Mouse (Mus musculus): ENCODE results near the gene Ntsr2. TPM values are rescaled to one million over a fixed set of nuclear protein-coding genes. Genes with fewer than 3 reads are reported as not detected.
"Not testable (repeated sequence)": the region's sequence is repeated elsewhere in the genome, so short reads cannot be mapped to it uniquely, and the experiment has no call there.

The Ntsr2 gene
- polyA plus RNA-seq, 1 experiment from 2014 or later = 3.8 TPM

GRCm38 (mm10) chr12:16656906-16657875, 4.0 kb downstream of the Ntsr2 start:
- 73% methylated on average over 5 of the region's 5 CpGs for WGBS
- no peaks in the 10 kb centered on the region for H3K9me3 ChIP-seq
- no peak overlapping the region for H3K9ac ChIP-seq
- peaks cover 32% of the 10 kb centered on the region for H3K27me3 ChIP-seq
- H3K4me3 ChIP-seq = no peak overlapping the region
- no peak for ATAC-seq (ENCODE audit: low FRiP score, low read depth)
- no peak overlapping the region for H3K4me2 ChIP-seq
- no peaks in the 10 kb centered on the region for H3K36me3 ChIP-seq
- peaks cover 9% of the 10 kb centered on the region for H3K4me1 ChIP-seq (replicated peaks)
- H3K27ac ChIP-seq (replicated peaks) = no peak overlapping the region

- Histone ChIP-seq H3K36me3 (no peaks in the 10 kb centered on the region), H3K4me1 (replicated peaks) (0 out of 2 replicates have a peak, but pooled peaks cover 5% of the 10 kb centered on the region), H3K9ac (no peak overlapping the region), H3K4me3 (no peak overlapping the region), H3K27ac (replicated peaks) (no peak overlapping the region), H3K9me3 (no peaks in the 10 kb centered on the region), H3K27me3 (no peaks in the 10 kb centered on the region), H3K4me2 (no peak overlapping the region)
- 80% methylated on average over 10 of the region's 10 CpGs for WGBS
- no peak for ATAC-seq (ENCODE audit: low FRiP score, low read depth)
Measured at GRCm38 (mm10) chr12:16661459-16661858, 8.3 kb downstream of the Ntsr2 start.

GRCm38 (mm10) chr12:16661936-16662335, 8.8 kb downstream of the Ntsr2 start:
- Histone ChIP-seq H3K27ac (replicated peaks) (no peak overlapping the region), H3K4me3 (no peak overlapping the region), H3K27me3 (no peaks in the 10 kb centered on the region), H3K9me3 (no peaks in the 10 kb centered on the region), H3K9ac (no peak overlapping the region), H3K4me2 (no peak overlapping the region), H3K36me3 (no peaks in the 10 kb centered on the region), H3K4me1 (replicated peaks) (0 out of 2 replicates have a peak, but pooled peaks cover 5% of the 10 kb centered on the region)
- ATAC-seq (ENCODE audit: low FRiP score, low read depth) = no peak
- WGBS = 87% methylated on average over 2 of the region's 2 CpGs

- H3K9ac ChIP-seq = no peak overlapping the region
- H3K4me1 ChIP-seq (replicated peaks) = 0 out of 2 replicates have a peak, but pooled peaks cover 5% of the 10 kb centered on the region
- H3K27me3 ChIP-seq = no peaks in the 10 kb centered on the region
- H3K9me3 ChIP-seq = no peaks in the 10 kb centered on the region
- no peak overlapping the region for H3K4me2 ChIP-seq
- H3K36me3 ChIP-seq = no peaks in the 10 kb centered on the region
- no peak overlapping the region for H3K4me3 ChIP-seq
- WGBS = 61% methylated on average over 6 of the region's 6 CpGs
- H3K27ac ChIP-seq (replicated peaks) = no peak overlapping the region
- ATAC-seq (ENCODE audit: low FRiP score, low read depth) = peak; percentile 37; the same call in 1 of the 2 replicates
Measured at GRCm38 (mm10) chr12:16662955-16663585, 9.9 kb downstream of the Ntsr2 start.

GRCm38 (mm10) chr12:16665022-16665421, 11.8 kb downstream of the Ntsr2 start:
- no peak overlapping the region for H3K4me3 ChIP-seq
- H3K4me1 ChIP-seq (replicated peaks) = 0 out of 2 replicates have a peak, but pooled peaks cover 5% of the 10 kb centered on the region
- ATAC-seq (ENCODE audit: low FRiP score, low read depth) = peak; percentile 55; the same call in 1 of the 2 replicates
- H3K27me3 ChIP-seq = no peaks in the 10 kb centered on the region
- H3K4me2 ChIP-seq = no peak overlapping the region
- no peak overlapping the region for H3K9ac ChIP-seq
- no CpG with 5 or more reads among the region's 2 CpGs for WGBS
- no peak overlapping the region for H3K27ac ChIP-seq (replicated peaks)
- H3K36me3 ChIP-seq = no peaks in the 10 kb centered on the region
- H3K9me3 ChIP-seq = no peaks in the 10 kb centered on the region

- no peak overlapping the region for H3K4me3 ChIP-seq
- H3K4me1 ChIP-seq (replicated peaks) = no peaks in the 10 kb centered on the region
- 73% methylated on average over 3 of the region's 3 CpGs for WGBS
- no peaks in the 10 kb centered on the region for H3K27me3 ChIP-seq
- H3K36me3 ChIP-seq = no peaks in the 10 kb centered on the region
- no peak overlapping the region for H3K9ac ChIP-seq
- no peak overlapping the region for H3K27ac ChIP-seq (replicated peaks)
- H3K4me2 ChIP-seq = no peak overlapping the region
- H3K9me3 ChIP-seq = no peaks in the 10 kb centered on the region
- no peak for ATAC-seq (ENCODE audit: low FRiP score, low read depth)
Measured at GRCm38 (mm10) chr12:16669176-16669575, 16.0 kb downstream of the Ntsr2 start.

- WGBS = 94% methylated on average over 10 of the region's 10 CpGs
- Histone ChIP-seq H3K4me2 (no peak overlapping the region), H3K27ac (replicated peaks) (no peak overlapping the region), H3K9ac (no peak overlapping the region), H3K36me3 (no peaks in the 10 kb centered on the region), H3K4me1 (replicated peaks) (no peaks in the 10 kb centered on the region), H3K9me3 (no peaks in the 10 kb centered on the region), H3K27me3 (no peaks in the 10 kb centered on the region), H3K4me3 (no peak overlapping the region)
- ATAC-seq (ENCODE audit: low FRiP score, low read depth) = no peak
Measured at GRCm38 (mm10) chr12:16672246-16672645, 19.1 kb downstream of the Ntsr2 start.

- H3K4me2 ChIP-seq = no peak overlapping the region
- H3K36me3 ChIP-seq = no peaks in the 10 kb centered on the region
- no peaks in the 10 kb centered on the region for H3K27me3 ChIP-seq
- H3K4me3 ChIP-seq = no peak overlapping the region
- WGBS = 91% methylated on average over 9 of the region's 9 CpGs
- no peak for ATAC-seq (ENCODE audit: low FRiP score, low read depth)
- no peaks in the 10 kb centered on the region for H3K4me1 ChIP-seq (replicated peaks)
- no peak overlapping the region for H3K27ac ChIP-seq (replicated peaks)
- no peaks in the 10 kb centered on the region for H3K9me3 ChIP-seq
- no peak overlapping the region for H3K9ac ChIP-seq
Measured at GRCm38 (mm10) chr12:16690631-16691030, 37.4 kb downstream of the Ntsr2 start.

- H3K4me2 ChIP-seq = no peak overlapping the region
- WGBS = 82% methylated on average over 5 of the region's 5 CpGs
- H3K9me3 ChIP-seq = no peaks in the 10 kb centered on the region
- H3K27me3 ChIP-seq = no peaks in the 10 kb centered on the region
- no peak overlapping the region for H3K27ac ChIP-seq (replicated peaks)
- no peak for ATAC-seq (ENCODE audit: low FRiP score, low read depth)
- no peak overlapping the region for H3K9ac ChIP-seq
- no peaks in the 10 kb centered on the region for H3K4me1 ChIP-seq (replicated peaks)
- H3K36me3 ChIP-seq = no peaks in the 10 kb centered on the region
- no peak overlapping the region for H3K4me3 ChIP-seq
Measured at GRCm38 (mm10) chr12:16694783-16695182, 41.6 kb downstream of the Ntsr2 start.

GRCm38 (mm10) chr12:16695252-16695651, 42.1 kb downstream of the Ntsr2 start:
- H3K27ac ChIP-seq (replicated peaks); H3K4me1 ChIP-seq (replicated peaks); H3K27me3 ChIP-seq; H3K4me2 ChIP-seq; H3K4me3 ChIP-seq; H3K9ac ChIP-seq; H3K9me3 ChIP-seq; ATAC-seq (ENCODE audit: low FRiP score, low read depth); H3K36me3 ChIP-seq: not testable (repeated sequence)
- WGBS = 98% methylated on average over 7 of the region's 8 CpGs

GRCm38 (mm10) chr12:16696146-16696545, 43.0 kb downstream of the Ntsr2 start:
- H3K36me3 ChIP-seq = no peaks in the 10 kb centered on the region
- no peaks in the 10 kb centered on the region for H3K27me3 ChIP-seq
- H3K9ac ChIP-seq = no peak overlapping the region
- H3K9me3 ChIP-seq = no peaks in the 10 kb centered on the region
- no peak overlapping the region for H3K4me3 ChIP-seq
- ATAC-seq (ENCODE audit: low FRiP score, low read depth) = no peak
- H3K4me2 ChIP-seq = no peak overlapping the region
- H3K27ac ChIP-seq (replicated peaks) = no peak overlapping the region
- no peaks in the 10 kb centered on the region for H3K4me1 ChIP-seq (replicated peaks)
- 89% methylated on average over 13 of the region's 13 CpGs for WGBS

GRCm38 (mm10) chr12:16698691-16699090, 45.5 kb downstream of the Ntsr2 start:
- ATAC-seq (ENCODE audit: low FRiP score, low read depth) = no peak

More at GRCm38 (mm10) chr12:16698691-16699090, 45.5 kb downstream of the Ntsr2 start:
- H3K9me3 ChIP-seq = no peaks in the 10 kb centered on the region
- no peak overlapping the region for H3K4me3 ChIP-seq
- no peak overlapping the region for H3K27ac ChIP-seq (replicated peaks)
- 95% methylated on average over 1 of the region's 1 CpGs for WGBS
- H3K36me3 ChIP-seq = no peaks in the 10 kb centered on the region
- no peak overlapping the region for H3K4me2 ChIP-seq
- H3K4me1 ChIP-seq (replicated peaks) = no peaks in the 10 kb centered on the region
- H3K9ac ChIP-seq = no peak overlapping the region
- H3K27me3 ChIP-seq = no peaks in the 10 kb centered on the region
